Mouse (Mus musculus): Measurements from ENCODE around the gene Selenos.

Gene Selenos

GRCm38 (mm10) chr7:66120702-66121396 is 41.4 kb downstream of the Selenos start:
- DNase-seq = no peak

GRCm38 (mm10) chr7:66124551-66124968 is 45.1 kb downstream of the Selenos start:
- no peak for DNase-seq

- no peak for DNase-seq
Measured at GRCm38 (mm10) chr7:66125368-66125767, 45.9 kb downstream of the Selenos start.

GRCm38 (mm10) chr7:66127951-66128645 is 48.6 kb downstream of the Selenos start:
- no peak for DNase-seq

DNA sequence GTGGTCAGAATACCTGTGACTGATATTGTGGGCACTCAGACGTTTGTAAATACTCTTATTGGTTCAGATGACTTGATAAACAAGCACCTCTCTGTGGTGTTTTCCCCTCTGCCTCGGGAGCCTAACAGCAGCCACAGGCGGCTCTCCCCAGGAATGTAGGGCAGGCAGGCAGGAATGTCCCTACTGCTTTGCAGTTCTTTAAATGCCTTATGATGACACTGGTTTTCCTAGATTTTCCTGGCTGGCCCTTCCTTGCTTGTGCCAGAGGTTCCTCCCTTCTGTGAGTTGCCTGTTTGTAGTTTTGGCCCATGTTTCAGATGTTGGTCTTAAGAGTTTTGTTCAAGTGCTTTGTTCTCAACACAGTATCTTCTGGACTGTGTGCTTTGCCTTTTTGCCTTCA is 49.4 kb downstream of the Selenos start:
- no peak for DNase-seq

GRCm38 (mm10) chr7:66130296-66130695 is 50.8 kb downstream of the Selenos start:
- DNase-seq = no peak

GRCm38 (mm10) chr7:66131776-66132421 is 52.5 kb downstream of the Selenos start:
- no peak for DNase-seq

GRCm38 (mm10) chr7:66134154-66134553 is 54.7 kb downstream of the Selenos start:
- DNase-seq = no peak

GRCm38 (mm10) chr7:66135644-66136043 is 56.2 kb downstream of the Selenos start:
- peak; percentile 41 for DNase-seq

- DNase-seq = no peak
Measured at GRCm38 (mm10) chr7:66136187-66136586, 56.7 kb downstream of the Selenos start.

GRCm38 (mm10) chr7:66137309-66137708 is 57.9 kb downstream of the Selenos start:
- DNase-seq = no peak

- DNase-seq = no peak
Measured at GRCm38 (mm10) chr7:66138301-66138700, 58.9 kb downstream of the Selenos start.

DNA sequence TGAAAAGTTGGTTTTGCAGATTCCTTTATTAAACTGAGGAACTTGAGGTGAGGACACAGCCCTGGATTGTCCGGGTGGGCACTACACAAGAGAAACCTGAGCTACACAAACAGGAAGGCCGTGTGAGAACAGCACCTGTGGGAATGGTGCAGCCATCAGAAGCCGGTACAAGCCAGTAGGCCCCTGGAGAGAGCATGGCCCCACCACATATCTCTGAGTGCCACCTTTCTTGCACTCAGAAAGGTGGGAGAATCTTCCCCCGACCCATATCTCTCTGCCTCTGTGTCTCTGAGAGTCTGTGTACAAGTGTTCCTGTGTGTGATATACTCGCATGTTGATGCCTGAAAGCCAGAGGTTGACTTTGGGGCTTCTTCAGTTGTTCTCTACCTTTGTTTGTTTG is 59.4 kb downstream of the Selenos start:
- no peak for DNase-seq
